Mouse (Mus musculus) liver, postnatal 0 days (tissue): ENCODE data around the gene Neurod4. TPM values are rescaled to one million over a fixed set of nuclear protein-coding genes. Genes with fewer than 3 reads are reported as not detected.
"Not testable (repeated sequence)": the region's sequence is repeated elsewhere in the genome, so short reads cannot be mapped to it uniquely, and the experiment has no call there.

ENCODE experiments used
- ATAC-seq: fragments of 200-750 bp; cut with Nextera tagmentation; 2 replicates; pipeline ENCODE4 v1.8.0; 2017; ENCODE audit warnings: mild to moderate bottlenecking, moderate library complexity
- DNase-seq: peaks from one replicate; pipeline ENCODE4 v3.0.0-alpha.2; 2016
- H3K27ac ChIP-seq: fragments of 300-500 bp; sonication (generic); 2 replicates; pipeline ENCODE4 v1.5.1; 2014; ENCODE audit warnings: antibody characterized with exemption, moderate library complexity, mild to moderate bottlenecking, low read depth
- H3K27me3 ChIP-seq: fragments of 300-500 bp; sonication (generic); 2 replicates; pipeline ENCODE4 v1.6.1; 2014; ENCODE audit warnings: low read length, control low read depth, mixed read lengths; ENCODE audit not compliant: insufficient read depth
- H3K36me3 ChIP-seq: fragments of 300-500 bp; sonication (generic); replicated peaks from 2 replicates; pipeline ENCODE4 v1.6.1; 2014; ENCODE audit warnings: mild to moderate bottlenecking, control low read depth, low read length, moderate library complexity, mixed read lengths; ENCODE audit not compliant: insufficient read depth
- H3K4me1 ChIP-seq: fragments of 300-500 bp; sonication (generic); 2 replicates; pipeline ENCODE4 v1.6.1; 2014; ENCODE audit warnings: antibody characterized with exemption, mild to moderate bottlenecking, control low read depth; ENCODE audit not compliant: insufficient read depth
- H3K4me2 ChIP-seq: fragments of 300-500 bp; sonication (generic); 2 replicates; pipeline ENCODE4 v1.6.1; 2014; ENCODE audit warnings: low read depth, mild to moderate bottlenecking, low read length, moderate library complexity, mixed read lengths
- H3K4me3 ChIP-seq: fragments of 300-500 bp; sonication (generic); 2 replicates; pipeline ENCODE4 v1.5.1; 2014; ENCODE audit warnings: low read depth, low read length
- H3K9ac ChIP-seq: fragments of 300-500 bp; sonication (generic); replicated peaks from 2 replicates; pipeline ENCODE4 v1.6.1; 2014; ENCODE audit warnings: mild to moderate bottlenecking, moderate library complexity
- H3K9me3 ChIP-seq: fragments of 300-500 bp; sonication (generic); 2 replicates; pipeline ENCODE4 v1.6.1; 2016; ENCODE audit warnings: mild to moderate bottlenecking, control low read depth, low read length, mixed read lengths
- CTCF ChIP-seq: sonication (generic); IDR thresholded peaks from 2 replicates; pipeline ENCODE4 v1.5.1; 2016; ENCODE audit warnings: antibody characterized with exemption, low read depth
- EP300 ChIP-seq: IDR thresholded peaks from 2 replicates; pipeline ENCODE4 v1.6.1; 2016; ENCODE audit warnings: antibody characterized with exemption, low read depth, mild to moderate bottlenecking
- WGBS: fragments of 180-500 bp; shearing (Covaris S2); extraction: QIAGEN DNeasy Blood & Tissue Kit; methylation state at CpG from one replicate; pipeline ENCODE4 v1.1.7; 2014; ENCODE audit not compliant: insufficient replicate concordance; 5-methylcytosine and 5-hydroxymethylcytosine counted together
- polyA plus RNA-seq: library from polyadenylated mRNA; unstranded; fragments of >200 nt; fragmentation: Nextera tagmentation; extraction: Ambion mirVana; gene quantifications from 2 replicates; pipeline ENCODE4 v1.2.1, GENCODE M21; 2015

Gene Neurod4
- polyA plus RNA-seq, 1 experiment from 2014 or later = not detected

- Histone ChIP-seq H3K27me3 (no peaks in the 10 kb centered on the region), H3K4me2 (no peak overlapping the region), H3K36me3 (no peaks in the 10 kb centered on the region), H3K4me1 (no peaks in the 10 kb centered on the region), H3K27ac (no peak overlapping the region), H3K4me3 (no peak overlapping the region), H3K9me3 (no peaks in the 10 kb centered on the region), H3K9ac (no peak overlapping the region)
- ATAC-seq (peak; percentile 64), DNase-seq (no peak)
- no peak for TF ChIP-seq EP300
- no peak for TF ChIP-seq CTCF
- WGBS = 51% methylated on average over 2 of the region's 2 CpGs
Measured at GRCm38 (mm10) chr10:130314110-130314829, 34.2 kb upstream of the Neurod4 start.

GRCm38 (mm10) chr10:130313531-130313930, 33.5 kb upstream of the Neurod4 start:
- Histone ChIP-seq H3K4me3 (no peak overlapping the region), H3K27me3 (no peaks in the 10 kb centered on the region), H3K4me2 (no peak overlapping the region), H3K36me3 (no peaks in the 10 kb centered on the region), H3K27ac (no peak overlapping the region), H3K4me1 (no peaks in the 10 kb centered on the region), H3K9ac (no peak overlapping the region), H3K9me3 (no peaks in the 10 kb centered on the region)
- DNase-seq (peak; percentile 25), ATAC-seq (peak; percentile 68)
- 30% methylated on average over 1 of the region's 1 CpGs for WGBS
- TF ChIP-seq EP300 (no peak), CTCF (peak; percentile 63)

- ATAC-seq (no peak), DNase-seq (no peak)
- Histone ChIP-seq H3K9ac (no peak overlapping the region), H3K4me1 (no peaks in the 10 kb centered on the region), H3K36me3 (no peaks in the 10 kb centered on the region), H3K27ac (no peak overlapping the region), H3K9me3 (no peaks in the 10 kb centered on the region), H3K4me2 (peak overlapping the region; percentile 26; the same call in 1 of the 2 replicates), H3K4me3 (no peak overlapping the region), H3K27me3 (no peaks in the 10 kb centered on the region)
- TF ChIP-seq CTCF (no peak), EP300 (no peak)
- WGBS = 46% methylated on average over 2 of the region's 2 CpGs
Measured at GRCm38 (mm10) chr10:130311534-130312227, 31.6 kb upstream of the Neurod4 start.

GRCm38 (mm10) chr10:130304138-130304537, 24.1 kb upstream of the Neurod4 start:
- not testable (repeated sequence) for H3K4me1 ChIP-seq, H3K27ac ChIP-seq, H3K4me2 ChIP-seq, DNase-seq, H3K36me3 ChIP-seq, H3K4me3 ChIP-seq, H3K9ac ChIP-seq, H3K9me3 ChIP-seq, H3K27me3 ChIP-seq, ATAC-seq
- 63% methylated on average over 3 of the region's 5 CpGs for WGBS

GRCm38 (mm10) chr10:130298748-130299147, 18.7 kb upstream of the Neurod4 start:
- H3K4me1 ChIP-seq, H3K4me3 ChIP-seq, ATAC-seq, H3K9me3 ChIP-seq, H3K36me3 ChIP-seq, H3K27ac ChIP-seq, H3K27me3 ChIP-seq, H3K9ac ChIP-seq, DNase-seq, H3K4me2 ChIP-seq: not testable (repeated sequence)
- peak; percentile 62 for TF ChIP-seq CTCF
- 11% methylated on average over 4 of the region's 4 CpGs for WGBS

- no peak for DNase-seq
- Histone ChIP-seq H3K9me3 (no peaks in the 10 kb centered on the region), H3K36me3 (no peaks in the 10 kb centered on the region), H3K4me1 (no peaks in the 10 kb centered on the region), H3K9ac (no peak overlapping the region), H3K4me2 (no peak overlapping the region), H3K27ac (no peak overlapping the region), H3K4me3 (no peak overlapping the region), H3K27me3 (no peaks in the 10 kb centered on the region)
- 19% methylated on average over 3 of the region's 3 CpGs for WGBS
- no peak for ATAC-seq
- TF ChIP-seq EP300 (no peak), CTCF (no peak)
Measured at GRCm38 (mm10) chr10:130293741-130294408, 13.8 kb upstream of the Neurod4 start.
